Mouse (Mus musculus) brown adipose tissue, adult 24 weeks (tissue): ENCODE results near the gene Ntn3. TPM values are rescaled to one million over a fixed set of nuclear protein-coding genes. Genes with fewer than 3 reads are reported as not detected.

Experiments used
- H3K27ac ChIP-seq: fragments of 200-500 bp; replicated peaks from 2 replicates; pipeline ENCODE4 v1.5.1; 2012; ENCODE audit warnings: low read depth, mild to moderate bottlenecking, low read length
- H3K4me1 ChIP-seq: fragments of 200-500 bp; 2 replicates; pipeline ENCODE4 v1.6.1; 2012; ENCODE audit warnings: low read length, mixed read lengths; ENCODE audit not compliant: control insufficient read depth, insufficient read depth, insufficient read length
- H3K4me3 ChIP-seq: fragments of 200-500 bp; 2 replicates; pipeline ENCODE4 v1.5.1; 2012; ENCODE audit warnings: low read depth, mild to moderate bottlenecking, low read length, moderate library complexity; ENCODE audit not compliant: insufficient read depth
- polyA plus RNA-seq: library from polyadenylated mRNA; stranded (reverse); fragments of >200 nt; gene quantifications from 2 replicates; pipeline ENCODE4 v1.2.4, GENCODE M21; 2012; ENCODE audit not compliant: missing spikeins, insufficient read depth, insufficient read length

Ntn3 gene
- 0.52 and 1.6 TPM in 2 replicates for polyA plus RNA-seq

GRCm38 (mm10) chr17:24209043-24209915 is at the start of gene Ntn3:
TSS of gene Ntn3 (minus strand) at chr17:24209531.
- peak within 1 kb of the TSS; percentile 47 for H3K4me3 ChIP-seq
- no peak within 1 kb of the TSS for H3K27ac ChIP-seq
- peaks cover 15% of the 10 kb centered on the region for H3K4me1 ChIP-seq

- no peak overlapping the region for H3K27ac ChIP-seq
- H3K4me1 ChIP-seq = no peaks in the 10 kb centered on the region
- H3K4me3 ChIP-seq = no peak overlapping the region
These were observed 49.6 kb upstream of the Ntn3 start for GRCm38 (mm10) chr17:24258981-24259380.

GRCm38 (mm10) chr17:24252329-24252728 is 43.0 kb upstream of the Ntn3 start:
- no peak overlapping the region for H3K4me3 ChIP-seq
- no peaks in the 10 kb centered on the region for H3K4me1 ChIP-seq
- H3K27ac ChIP-seq = no peak overlapping the region

GRCm38 (mm10) chr17:24251320-24252069 is 42.2 kb upstream of the Ntn3 start, which contains the start of gene Ccnf:
TSS of gene Ccnf (minus strand) at chr17:24251484.
- no peaks in the 10 kb centered on the region for H3K4me1 ChIP-seq
- H3K4me3 ChIP-seq = peak within 1 kb of the TSS; percentile 71
- H3K27ac ChIP-seq = no peak within 1 kb of the TSS

GRCm38 (mm10) chr17:24250988-24251319 is 41.6 kb upstream of the Ntn3 start:
- no peaks in the 10 kb centered on the region for H3K4me1 ChIP-seq
- no peak overlapping the region for H3K27ac ChIP-seq
- H3K4me3 ChIP-seq = peak overlapping the region; percentile 71

- no peak overlapping the region for H3K27ac ChIP-seq
- no peaks in the 10 kb centered on the region for H3K4me1 ChIP-seq
- no peak overlapping the region for H3K4me3 ChIP-seq
These were observed 39.3 kb upstream of the Ntn3 start for GRCm38 (mm10) chr17:24248641-24249040.

GRCm38 (mm10) chr17:24244061-24244460 is 34.7 kb upstream of the Ntn3 start:
- no peaks in the 10 kb centered on the region for H3K4me1 ChIP-seq
- H3K4me3 ChIP-seq = no peak overlapping the region
- no peak overlapping the region for H3K27ac ChIP-seq

- Histone ChIP-seq H3K4me3 (no peak overlapping the region), H3K4me1 (no peaks in the 10 kb centered on the region), H3K27ac (no peak overlapping the region)
These were observed 34.1 kb upstream of the Ntn3 start for GRCm38 (mm10) chr17:24243311-24243969.

GRCm38 (mm10) chr17:24236921-24237320 is 27.6 kb upstream of the Ntn3 start:
- Histone ChIP-seq H3K27ac (no peak overlapping the region), H3K4me1 (no peaks in the 10 kb centered on the region), H3K4me3 (no peak overlapping the region)

GRCm38 (mm10) chr17:24236479-24236878 is 27.1 kb upstream of the Ntn3 start:
- H3K27ac ChIP-seq = no peak overlapping the region

GRCm38 (mm10) chr17:24227941-24228340 is 18.6 kb upstream of the Ntn3 start:
- no peaks in the 10 kb centered on the region for H3K4me1 ChIP-seq
- no peak overlapping the region for H3K4me3 ChIP-seq
- no peak overlapping the region for H3K27ac ChIP-seq

More at GRCm38 (mm10) chr17:24236479-24236878, 27.1 kb upstream of the Ntn3 start:
- no peak overlapping the region for H3K4me3 ChIP-seq
- H3K4me1 ChIP-seq = no peaks in the 10 kb centered on the region

GRCm38 (mm10) chr17:24226721-24227120 is 17.4 kb upstream of the Ntn3 start:
- H3K4me1 ChIP-seq = no peaks in the 10 kb centered on the region
- no peak overlapping the region for H3K27ac ChIP-seq
- H3K4me3 ChIP-seq = no peak overlapping the region

- Histone ChIP-seq H3K27ac (no peak overlapping the region), H3K4me3 (no peak overlapping the region), H3K4me1 (no peaks in the 10 kb centered on the region)
These were observed 16.5 kb upstream of the Ntn3 start for GRCm38 (mm10) chr17:24225851-24226250.

GRCm38 (mm10) chr17:24224741-24225140 is 15.4 kb upstream of the Ntn3 start:
- H3K4me1 ChIP-seq = peaks cover 3% of the 10 kb centered on the region; the same call in 1 of the 2 replicates
- no peak overlapping the region for H3K27ac ChIP-seq
- no peak overlapping the region for H3K4me3 ChIP-seq

GRCm38 (mm10) chr17:24223513-24223912 is 14.2 kb upstream of the Ntn3 start:
- H3K4me3 ChIP-seq = no peak overlapping the region
- H3K4me1 ChIP-seq = peaks cover 4% of the 10 kb centered on the region; the same call in 1 of the 2 replicates
- no peak overlapping the region for H3K27ac ChIP-seq
